Mouse (Mus musculus) 416B (cell line): ENCODE measurements at regions not wholly inside any gene's neighbourhood (a gene's known extent, or its start where the extent isn't known, plus 50 kb on each side); places are given as distances from the start of the nearest gene placed in this dataset.
"Not testable (repeated sequence)": the region's sequence is repeated elsewhere in the genome, so short reads cannot be mapped to it uniquely, and the experiment has no call there.

ENCODE experiments used
- DNase-seq: peaks from one replicate; pipeline ENCODE4 v3.0.0; 2011; ENCODE audit warnings: low read depth

DNA sequence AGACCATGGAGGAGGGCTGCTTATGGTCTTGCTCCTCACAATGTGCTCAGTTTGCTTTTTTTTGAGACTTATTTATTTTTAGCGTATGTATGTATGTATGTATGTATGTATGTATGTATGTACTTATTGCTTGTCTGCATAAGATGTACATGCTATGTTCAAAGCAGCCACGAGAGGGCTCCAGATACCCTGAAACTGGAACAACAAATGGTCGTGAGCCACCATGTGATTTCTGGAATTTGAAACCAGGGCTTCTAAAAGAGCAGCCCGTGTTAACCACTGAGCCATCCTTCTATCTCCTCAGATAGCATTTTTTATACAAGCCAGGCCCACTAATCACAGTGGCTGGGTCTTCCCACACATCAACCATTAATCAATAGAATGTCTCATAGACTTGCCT lies 611.2 kb downstream of the 5730507C01Rik start:
- no peak for DNase-seq

DNA sequence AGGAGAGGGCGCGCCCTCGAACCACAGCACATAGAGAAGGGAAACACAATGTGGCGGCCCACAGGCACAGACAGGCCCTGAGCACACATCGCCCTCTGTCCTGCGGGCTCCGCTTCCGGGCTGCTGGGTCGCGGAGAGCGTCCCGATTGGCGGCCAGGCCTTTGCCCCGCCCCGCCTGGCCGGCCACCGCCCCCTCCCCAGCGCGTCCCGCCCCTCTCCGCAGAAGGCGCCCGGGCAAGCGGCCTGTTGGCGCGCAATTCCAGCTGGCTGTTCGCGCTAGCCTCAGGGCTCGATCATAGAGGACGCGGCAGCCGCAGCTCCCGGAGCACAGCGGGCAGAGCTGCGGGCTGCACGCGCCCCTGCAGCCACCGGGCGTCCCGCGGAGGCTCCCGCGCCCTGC lies 661.3 kb downstream of the 5730507C01Rik start:
- no peak for DNase-seq

GRCm38 (mm10) chr12:19192396-19192795 lies 678.1 kb downstream of the 5730507C01Rik start:
- no peak for DNase-seq

- not testable (repeated sequence) for DNase-seq
Observed at GRCm38 (mm10) chr12:19193041-19193440, 678.7 kb downstream of the 5730507C01Rik start.

- peak; percentile 11 for DNase-seq
Observed at GRCm38 (mm10) chr12:19223996-19224395, 709.7 kb downstream of the 5730507C01Rik start.

DNA sequence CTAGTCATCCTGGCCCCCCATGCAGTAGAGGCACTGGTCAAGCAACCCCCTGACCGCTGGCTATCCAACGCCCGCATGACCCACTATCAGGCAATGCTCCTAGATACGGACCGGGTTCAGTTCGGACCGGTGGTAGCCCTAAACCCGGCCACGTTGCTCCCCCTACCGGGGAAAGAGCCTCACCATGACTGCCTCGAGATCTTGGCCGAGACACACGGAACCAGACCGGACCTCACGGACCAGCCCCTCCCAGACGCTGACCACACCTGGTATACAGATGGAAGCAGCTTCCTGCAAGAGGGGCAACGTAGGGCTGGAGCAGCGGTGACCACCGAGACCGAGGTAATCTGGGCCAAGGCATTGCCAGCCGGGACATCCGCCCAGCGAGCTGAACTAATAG lies 707.6 kb upstream of the Gm21863 start:
- DNase-seq: peak; percentile 39

DNA sequence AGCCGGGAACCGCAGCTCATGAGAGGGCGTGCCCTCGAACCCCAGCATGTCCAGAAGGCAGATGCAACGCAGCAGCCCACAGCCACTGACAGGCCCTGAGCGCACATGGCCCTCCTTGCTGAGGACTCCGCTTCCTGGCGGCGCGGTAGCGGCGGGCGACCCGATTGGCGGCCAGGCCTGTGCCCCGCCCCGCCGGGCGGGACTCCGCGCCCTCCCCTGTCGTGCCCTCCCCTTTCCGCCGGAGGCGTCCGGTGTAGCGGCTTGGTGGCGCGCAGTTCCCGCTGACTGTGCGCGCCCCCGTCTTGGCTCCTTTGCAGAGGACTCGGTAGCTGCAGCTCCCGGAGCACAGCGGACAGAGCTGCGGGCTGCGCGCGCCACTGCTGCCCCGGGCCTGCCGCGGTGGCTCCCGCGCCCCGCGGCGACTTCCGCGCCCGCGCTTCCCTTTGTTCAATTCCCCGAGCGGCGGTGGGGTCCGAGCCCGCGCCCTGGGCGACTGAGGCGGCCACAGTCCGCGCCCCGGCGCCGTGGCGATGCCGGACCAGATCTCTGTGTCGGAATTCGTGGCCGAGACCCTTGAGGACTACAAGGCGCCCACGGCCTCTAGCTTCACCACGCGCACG lies 665.9 kb upstream of the Gm21863 start:
- not testable (repeated sequence) for DNase-seq

DNA sequence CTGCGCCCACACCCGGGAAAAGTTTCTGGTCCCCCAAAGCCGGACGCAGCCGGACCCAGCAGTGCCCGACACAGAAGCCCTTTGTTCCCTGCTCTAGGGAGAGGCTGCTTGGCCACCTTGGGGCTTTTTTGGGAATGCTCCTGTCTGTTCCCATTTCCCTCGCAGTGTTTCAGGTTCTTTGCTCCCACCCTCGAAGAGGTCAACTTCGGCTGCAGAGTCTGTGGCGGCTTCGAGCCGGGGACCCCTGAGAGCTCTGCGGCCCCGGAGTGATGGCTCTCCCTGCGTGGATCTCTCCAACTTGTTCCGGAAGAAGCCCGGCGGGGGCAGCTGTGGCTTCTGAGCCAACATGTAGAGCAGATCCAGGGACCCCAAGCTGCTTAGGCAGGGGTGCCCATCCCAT lies 665.3 kb upstream of the Gm21863 start:
- not testable (repeated sequence) for DNase-seq

- not testable (repeated sequence) for DNase-seq
Observed at GRCm38 (mm10) chr12:19292068-19292770, 662.1 kb upstream of the Gm21863 start.
